Mouse (Mus musculus): ENCODE data around the gene Crk. TPM values are rescaled to one million over a fixed set of nuclear protein-coding genes. Genes with fewer than 3 reads are reported as not detected.

Crk gene
- total and polyA plus RNA-seq, 2 experiments = 47.7 to 50.5 TPM

- H3K4me1 ChIP-seq (ENCODE audit: control insufficient read depth, insufficient read depth, low read length) = no peaks in the 10 kb centered on the region
- H3K4me3 ChIP-seq (ENCODE audit: insufficient read depth, low read depth, low read length) = no peak overlapping the region
- no peak overlapping the region for H3K27ac ChIP-seq (replicated peaks; ENCODE audit: insufficient read depth, low read depth, low read length)
- 94% methylated on average over 5 of the region's 5 CpGs for WGBS
- TF ChIP-seq POLR2A (IDR thresholded peaks at IDR 0.05; ENCODE audit: extremely low read depth, insufficient read depth, low read length) (no peak), CTCF (IDR thresholded peaks at IDR 0.05; ENCODE audit: low read depth, low read length) (no peak)
- no peak overlapping the region for H3K9ac ChIP-seq (ENCODE audit: low read depth, low read length)
- H3K36me3 ChIP-seq (ENCODE audit: control insufficient read depth, insufficient read depth, low read length) = peaks cover 12% of the 10 kb centered on the region
- no peaks in the 10 kb centered on the region for H3K79me2 ChIP-seq (ENCODE audit: control insufficient read depth, insufficient read depth, low read length)
- no peak for DNase-seq (ENCODE audit: extremely low read depth, low read depth, low spot score)
- H3K27me3 ChIP-seq (ENCODE audit: control insufficient read depth, insufficient read depth, low read length) = no peaks in the 10 kb centered on the region
These were observed 5.6 kb upstream of the Crk start for GRCm38 (mm10) chr11:75673411-75673810.

DNA sequence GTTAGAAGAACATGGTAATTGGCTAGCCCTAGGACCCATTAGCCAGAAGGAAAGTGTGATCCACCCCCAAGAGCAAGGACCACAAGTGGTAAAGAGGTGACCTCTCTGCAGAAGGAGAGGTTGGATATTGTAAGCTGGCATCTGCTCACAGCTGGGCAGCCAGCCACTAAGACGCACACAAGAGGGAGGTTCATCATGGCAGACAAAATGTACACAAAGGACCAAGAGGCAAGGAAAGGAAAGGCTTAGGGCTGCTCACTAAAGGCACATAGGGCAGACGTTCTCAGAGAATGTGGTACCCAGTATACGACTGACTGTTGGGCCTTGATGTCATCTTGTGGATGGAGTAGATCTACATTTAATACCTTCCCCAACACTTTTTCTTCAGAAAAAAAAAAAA, 4.2 kb upstream of the Crk start:
- Histone ChIP-seq H3K4me3 (ENCODE audit: insufficient read depth, low read depth, low read length) (no peak overlapping the region), H3K79me2 (ENCODE audit: control insufficient read depth, insufficient read depth, low read length) (peaks cover 7% of the 10 kb centered on the region; the same call in 1 of the 2 replicates), H3K36me3 (ENCODE audit: control insufficient read depth, insufficient read depth, low read length) (peaks cover 7% of the 10 kb centered on the region), H3K9ac (ENCODE audit: low read depth, low read length) (no peak overlapping the region), H3K27ac (replicated peaks; ENCODE audit: insufficient read depth, low read depth, low read length) (no peak overlapping the region), H3K4me1 (ENCODE audit: control insufficient read depth, insufficient read depth, low read length) (no peaks in the 10 kb centered on the region), H3K27me3 (ENCODE audit: control insufficient read depth, insufficient read depth, low read length) (no peaks in the 10 kb centered on the region)
- 87% methylated on average over 3 of the region's 3 CpGs for WGBS
- no peak for DNase-seq (ENCODE audit: extremely low read depth, low read depth, low spot score)
- no peak for TF ChIP-seq POLR2A (IDR thresholded peaks at IDR 0.05; ENCODE audit: extremely low read depth, insufficient read depth, low read length)
- no peak for TF ChIP-seq CTCF (IDR thresholded peaks at IDR 0.05; ENCODE audit: low read depth, low read length)

DNA sequence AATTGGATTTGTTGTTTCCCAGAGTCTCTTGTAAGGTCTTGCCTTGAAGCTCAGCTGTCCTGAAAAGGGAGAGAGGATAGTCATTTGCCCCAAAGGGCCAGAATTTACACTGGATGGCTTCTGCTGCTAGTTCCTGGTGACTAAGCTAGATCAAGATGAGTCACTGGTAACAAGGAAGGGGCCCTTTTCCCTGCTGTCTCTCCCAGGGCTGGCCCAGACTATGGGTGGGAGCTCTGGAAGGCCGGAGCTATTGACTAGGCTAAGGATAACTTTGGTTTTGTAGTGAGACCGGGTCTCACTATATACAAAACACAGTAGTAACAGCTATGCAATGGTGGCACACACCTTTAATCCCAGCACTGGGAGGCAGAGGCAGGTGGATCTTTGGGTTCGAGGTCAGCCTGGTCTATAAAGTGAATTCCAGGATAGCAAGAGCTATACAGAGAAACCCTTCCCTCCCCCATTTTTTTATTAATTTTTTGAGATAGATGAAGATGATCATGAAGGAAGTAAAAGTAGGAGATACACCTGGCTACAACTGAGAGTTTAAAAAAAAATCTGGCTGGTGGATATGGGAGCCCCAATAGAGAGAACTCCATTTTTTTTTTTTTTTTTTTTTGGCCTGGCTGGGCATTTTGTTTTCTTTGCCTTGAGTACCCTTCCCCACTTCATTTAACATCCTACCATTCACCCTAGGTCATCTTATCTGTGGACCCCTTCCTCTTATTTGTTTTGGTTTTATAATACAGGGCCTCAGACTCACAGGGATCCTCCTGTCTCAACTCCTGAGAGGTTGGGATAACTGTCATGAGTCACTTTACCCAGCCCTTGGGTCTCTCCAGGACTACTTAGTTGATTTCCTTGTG, 945 bp upstream of the Crk start:
- 90% methylated on average over 3 of the region's 3 CpGs for WGBS
- Histone ChIP-seq H3K4me3 (ENCODE audit: insufficient read depth, low read depth, low read length) (no peak overlapping the region), H3K27me3 (ENCODE audit: control insufficient read depth, insufficient read depth, low read length) (no peaks in the 10 kb centered on the region), H3K4me1 (ENCODE audit: control insufficient read depth, insufficient read depth, low read length) (peaks cover 8% of the 10 kb centered on the region; the same call in 1 of the 2 replicates), H3K36me3 (ENCODE audit: control insufficient read depth, insufficient read depth, low read length) (peaks cover 4% of the 10 kb centered on the region; the same call in 1 of the 2 replicates), H3K27ac (replicated peaks; ENCODE audit: insufficient read depth, low read depth, low read length) (no peak overlapping the region; the same call in 1 of the 2 replicates), H3K9ac (ENCODE audit: low read depth, low read length) (0 out of 2 replicates have a peak overlapping the region, but pooled peaks have one; percentile 38), H3K79me2 (ENCODE audit: control insufficient read depth, insufficient read depth, low read length) (peaks cover 21% of the 10 kb centered on the region; the same call in 1 of the 2 replicates)
- TF ChIP-seq CTCF (IDR thresholded peaks at IDR 0.05; ENCODE audit: low read depth, low read length) (no peak), POLR2A (IDR thresholded peaks at IDR 0.05; ENCODE audit: extremely low read depth, insufficient read depth, low read length) (no peak)
- DNase-seq (ENCODE audit: extremely low read depth, low read depth, low spot score) = no peak

DNA sequence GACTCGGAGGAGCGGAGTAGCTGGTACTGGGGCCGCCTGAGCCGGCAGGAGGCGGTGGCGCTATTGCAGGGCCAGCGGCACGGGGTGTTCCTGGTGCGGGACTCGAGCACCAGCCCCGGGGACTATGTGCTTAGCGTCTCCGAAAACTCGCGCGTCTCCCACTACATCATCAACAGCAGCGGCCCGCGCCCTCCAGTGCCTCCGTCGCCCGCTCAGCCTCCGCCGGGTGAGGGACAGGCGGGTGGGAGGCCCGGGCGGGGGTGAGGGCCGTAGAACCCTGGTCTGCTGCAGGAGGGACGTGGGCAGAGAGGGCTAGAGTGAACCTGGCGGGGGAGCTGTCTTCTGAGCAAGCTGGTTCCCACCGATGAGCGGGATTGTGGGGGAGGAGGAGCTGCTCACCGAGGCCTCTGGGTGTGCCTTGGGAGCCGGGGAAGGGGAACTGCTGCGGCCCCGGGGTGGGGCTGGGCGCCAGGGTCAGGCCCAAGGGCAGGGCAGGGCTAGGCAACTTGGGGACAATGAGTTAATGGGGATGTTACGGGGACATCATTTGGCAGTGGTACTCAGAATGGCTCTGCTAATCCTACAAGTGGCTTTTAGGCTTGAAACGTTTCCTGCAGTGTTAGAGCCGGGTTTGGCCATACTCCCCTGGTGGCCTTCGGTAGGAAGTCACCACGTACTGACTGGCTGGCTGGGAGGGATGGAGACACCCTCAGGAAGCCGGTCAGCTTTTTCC, 546 bp downstream of the Crk start:
- Histone ChIP-seq H3K4me1 (ENCODE audit: control insufficient read depth, insufficient read depth, low read length) (peaks cover 11% of the 10 kb centered on the region; the same call in 1 of the 2 replicates), H3K79me2 (ENCODE audit: control insufficient read depth, insufficient read depth, low read length) (peaks cover 34% of the 10 kb centered on the region; the same call in 1 of the 2 replicates), H3K36me3 (ENCODE audit: control insufficient read depth, insufficient read depth, low read length) (peaks cover 5% of the 10 kb centered on the region; the same call in 1 of the 2 replicates), H3K27ac (replicated peaks; ENCODE audit: insufficient read depth, low read depth, low read length) (peak overlapping the region; percentile 86), H3K4me3 (ENCODE audit: insufficient read depth, low read depth, low read length) (peak overlapping the region; percentile 98), H3K27me3 (ENCODE audit: control insufficient read depth, insufficient read depth, low read length) (no peaks in the 10 kb centered on the region), H3K9ac (ENCODE audit: low read depth, low read length) (peak overlapping the region; percentile 97)
- peak; percentile 55 for DNase-seq (ENCODE audit: extremely low read depth, low read depth, low spot score)
- TF ChIP-seq CTCF (IDR thresholded peaks at IDR 0.05; ENCODE audit: low read depth, low read length) (peak; percentile 69), POLR2A (IDR thresholded peaks at IDR 0.05; ENCODE audit: extremely low read depth, insufficient read depth, low read length) (no peak)
- under 1% methylated on average over 43 of the region's 43 CpGs for WGBS

GRCm38 (mm10) chr11:75684462-75684861, 5.4 kb downstream of the Crk start:
- no peak overlapping the region for H3K27ac ChIP-seq (replicated peaks; ENCODE audit: insufficient read depth, low read depth, low read length)
- H3K4me3 ChIP-seq (ENCODE audit: insufficient read depth, low read depth, low read length) = no peak overlapping the region
- H3K9ac ChIP-seq (ENCODE audit: low read depth, low read length) = no peak overlapping the region
- H3K79me2 ChIP-seq (ENCODE audit: control insufficient read depth, insufficient read depth, low read length) = peaks cover 54% of the 10 kb centered on the region; the same call in 1 of the 2 replicates
- no peaks in the 10 kb centered on the region for H3K27me3 ChIP-seq (ENCODE audit: control insufficient read depth, insufficient read depth, low read length)
- peaks cover 28% of the 10 kb centered on the region for H3K4me1 ChIP-seq (ENCODE audit: control insufficient read depth, insufficient read depth, low read length)
- peaks cover 6% of the 10 kb centered on the region; the same call in 1 of the 2 replicates for H3K36me3 ChIP-seq (ENCODE audit: control insufficient read depth, insufficient read depth, low read length)
- no peak for DNase-seq (ENCODE audit: extremely low read depth, low read depth, low spot score)
- TF ChIP-seq POLR2A (IDR thresholded peaks at IDR 0.05; ENCODE audit: extremely low read depth, insufficient read depth, low read length) = no peak
- no peak for TF ChIP-seq CTCF (IDR thresholded peaks at IDR 0.05; ENCODE audit: low read depth, low read length)
- 96% methylated on average over 5 of the region's 5 CpGs for WGBS
